Mouse (Mus musculus): ENCODE measurements around the gene Itih3. TPM values are rescaled to one million over a fixed set of nuclear protein-coding genes. Genes with fewer than 3 reads are reported as not detected.

Gene Itih3
- total and polyA plus RNA-seq, 3 experiments: not detected

DNA sequence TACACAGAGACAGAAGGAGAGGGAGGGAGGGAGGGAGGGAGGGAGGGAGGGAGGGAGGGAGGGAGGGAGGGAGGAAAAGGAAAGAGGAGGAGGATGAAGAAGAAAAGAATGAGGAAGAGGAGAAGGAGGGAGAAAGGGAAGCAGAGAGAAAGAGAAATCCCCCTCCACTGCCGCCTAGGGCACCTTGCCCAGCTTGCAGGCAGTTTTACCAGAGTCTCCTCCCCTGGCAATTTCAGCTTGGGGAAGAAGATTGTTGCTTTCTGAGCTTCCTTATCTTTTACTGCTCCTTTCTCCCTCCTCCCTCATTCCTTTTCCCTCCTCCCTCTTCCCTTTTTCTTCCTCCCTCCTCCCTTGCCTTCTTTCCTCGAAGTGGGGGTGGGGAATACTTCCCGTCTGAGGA is 20.5 kb downstream of the Itih3 start:
- Histone ChIP-seq H3K4me2 (ENCODE audit: insufficient read depth, low read depth, poor library complexity, severe bottlenecking) (no peak overlapping the region), H3K27ac (ENCODE audit: insufficient read depth, low read depth) (no peak overlapping the region), H3K79me2 (replicated peaks; ENCODE audit: control insufficient read depth, extremely low read depth, insufficient read depth, poor library complexity, severe bottlenecking) (no peaks in the 10 kb centered on the region), H3K36me3 (replicated peaks in 1 of 2; ENCODE audit: control insufficient read depth in 1 of 2, insufficient read depth in 1 of 2, low read length in 1 of 2) (no peaks in the 10 kb centered on the region), H3K4me3 (replicated peaks in 1 of 3; ENCODE audit: low read depth in 2 of 3, low read length in 2 of 3, poor library complexity in 1 of 3) (no peak overlapping the region), H3K9ac (ENCODE audit: insufficient read depth, low read depth) (no peak overlapping the region), H3K4me1 (ENCODE audit: control insufficient read depth in 1 of 2, insufficient read depth in 2 of 2) (peaks cover under 1 to 4% of the 10 kb centered on the region in 2 experiments), H3K9me3 (replicated peaks; ENCODE audit: low read length) (peaks cover 8% of the 10 kb centered on the region), H3K27me3 (replicated peaks) (peaks cover 25% of the 10 kb centered on the region)
- dilution Hi-C loops (cut with MboI; ENCODE audit: extremely low pct_ligation_motif_present, extremely low pct_unique_long_range_greater_than_20kb, low sequenced_read_pairs) (no loop called here), in situ Hi-C loops (cut with MboI; ENCODE audit: low pct_ligation_motif_present, low pct_unique_long_range_greater_than_20kb, low sequenced_read_pairs) (no loop called here)
- no peak for DNase-seq (ENCODE audit: extremely low read depth)
- TF ChIP-seq ZMIZ1 (IDR thresholded peaks at IDR 0.05; ENCODE audit: low read depth, low read length): no peak
- TF ChIP-seq CHD2 (IDR thresholded peaks at IDR 0.05; ENCODE audit: low read length): no peak
- TF ChIP-seq SMC3 (IDR thresholded peaks at IDR 0.05; ENCODE audit: low read depth, low read length): no peak
- TF ChIP-seq GABPA (IDR thresholded peaks at IDR 0.05; ENCODE audit: insufficient replicate concordance, low read depth, low read length): no peak
- TF ChIP-seq CTCF (conservative IDR thresholded peaks at IDR 0.05 in 1 of 2, IDR thresholded peaks at IDR 0.05 in 1 of 2; ENCODE audit: low read depth in 2 of 2, low read length in 2 of 2): no peak
- no peak for TF ChIP-seq ZKSCAN1 (IDR thresholded peaks at IDR 0.05; ENCODE audit: borderline replicate concordance, low read depth, low read length)
- TF ChIP-seq RCOR1 (conservative IDR thresholded peaks at IDR 0.05; ENCODE audit: low read depth, low read length): no peak
- no peak for TF ChIP-seq MYC (IDR thresholded peaks at IDR 0.05; ENCODE audit: low read depth, low read length)
- TF ChIP-seq MAX (IDR thresholded peaks at IDR 0.05; ENCODE audit: low read length): no peak
- TF ChIP-seq POLR2AphosphoS2 (IDR thresholded peaks at IDR 0.05; ENCODE audit: low read depth, low read length): no peak
- TF ChIP-seq SIN3A (IDR thresholded peaks at IDR 0.05; ENCODE audit: low read length): no peak
- TF ChIP-seq USF2 (conservative IDR thresholded peaks at IDR 0.05; ENCODE audit: low read depth, low read length): no peak
- no peak for TF ChIP-seq IRF4 (IDR thresholded peaks at IDR 0.05; ENCODE audit: low read depth, low read length)
- no peak for TF ChIP-seq PAX5 (IDR thresholded peaks at IDR 0.05; ENCODE audit: low read length)
- TF ChIP-seq MXI1 (IDR thresholded peaks at IDR 0.05; ENCODE audit: low read depth, low read length): no peak

DNA sequence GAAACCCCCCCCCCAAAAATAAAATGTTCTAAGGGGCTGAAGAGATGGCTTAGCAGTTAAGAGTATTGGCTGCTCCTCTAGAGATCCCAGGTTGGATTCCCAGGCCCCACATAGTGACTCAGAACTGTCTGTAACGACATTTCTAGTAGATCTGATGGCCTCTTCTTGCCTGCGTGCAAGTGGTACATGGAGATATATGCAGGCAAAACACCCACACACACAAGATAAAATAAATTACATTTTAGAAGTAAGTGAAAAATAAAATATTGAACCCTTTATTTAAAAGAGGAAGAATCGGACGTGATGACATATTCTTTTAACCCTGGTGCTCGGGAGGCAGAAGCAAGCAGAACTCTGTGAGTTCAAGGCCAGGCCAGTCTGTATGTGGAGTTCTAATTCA is 20.9 kb downstream of the Itih3 start:
- in situ Hi-C loops (cut with MboI; ENCODE audit: low pct_ligation_motif_present, low pct_unique_long_range_greater_than_20kb, low sequenced_read_pairs) (no loop called here), dilution Hi-C loops (cut with MboI; ENCODE audit: extremely low pct_ligation_motif_present, extremely low pct_unique_long_range_greater_than_20kb, low sequenced_read_pairs) (no loop called here)
- H3K79me2 ChIP-seq (replicated peaks; ENCODE audit: control insufficient read depth, extremely low read depth, insufficient read depth, poor library complexity, severe bottlenecking): no peaks in the 10 kb centered on the region
- H3K4me3 ChIP-seq (replicated peaks in 1 of 3; ENCODE audit: low read depth in 2 of 3, low read length in 2 of 3, poor library complexity in 1 of 3): no peak overlapping the region
- DNase-seq (ENCODE audit: extremely low read depth): no peak
- H3K4me1 ChIP-seq (ENCODE audit: control insufficient read depth in 1 of 2, insufficient read depth in 2 of 2): peaks cover 0 to under 1% of the 10 kb centered on the region in 2 experiments; a peak in 1 of 4 replicates
- H3K27ac ChIP-seq (ENCODE audit: insufficient read depth, low read depth): no peak overlapping the region
- peaks cover 27% of the 10 kb centered on the region for H3K27me3 ChIP-seq (replicated peaks)
- TF ChIP-seq RAD21 (IDR thresholded peaks at IDR 0.05; ENCODE audit: low read depth, low read length): no peak
- no peak for TF ChIP-seq USF1 (IDR thresholded peaks at IDR 0.05; ENCODE audit: low read depth, low read length)
- no peak for TF ChIP-seq IRF4 (IDR thresholded peaks at IDR 0.05; ENCODE audit: low read depth, low read length)
- H3K9ac ChIP-seq (ENCODE audit: insufficient read depth, low read depth): no peak overlapping the region
- peaks cover 8% of the 10 kb centered on the region for H3K9me3 ChIP-seq (replicated peaks; ENCODE audit: low read length)
- no peaks in the 10 kb centered on the region for H3K36me3 ChIP-seq (replicated peaks in 1 of 2; ENCODE audit: control insufficient read depth in 1 of 2, insufficient read depth in 1 of 2, low read length in 1 of 2)
- no peak overlapping the region for H3K4me2 ChIP-seq (ENCODE audit: insufficient read depth, low read depth, poor library complexity, severe bottlenecking)
